Mouse (Mus musculus) liver, embryonic 12.5 days (tissue): ENCODE data around the gene Nkx2-5. TPM values are rescaled to one million over a fixed set of nuclear protein-coding genes. Genes with fewer than 3 reads are reported as not detected.

Experiments used
- ATAC-seq: fragments of 200-750 bp; cut with Nextera tagmentation; 2 replicates; pipeline ENCODE4 v1.8.0; 2017; ENCODE audit warnings: moderate number of reproducible peaks, mild to moderate bottlenecking, moderate library complexity
- H3K27ac ChIP-seq: fragments of 300-500 bp; sonication (generic); 2 replicates; pipeline ENCODE4 v1.5.1; 2016; ENCODE audit warnings: mild to moderate bottlenecking
- H3K27me3 ChIP-seq: fragments of 300-500 bp; sonication (generic); replicated peaks from 2 replicates; pipeline ENCODE4 v1.6.1; 2016; ENCODE audit warnings: mild to moderate bottlenecking, moderate library complexity
- H3K36me3 ChIP-seq: fragments of 300-500 bp; sonication (generic); 2 replicates; pipeline ENCODE4 v1.6.1; 2016; ENCODE audit warnings: mild to moderate bottlenecking, moderate library complexity
- H3K4me1 ChIP-seq: fragments of 300-500 bp; sonication (generic); 2 replicates; pipeline ENCODE4 v1.6.1; 2016
- H3K4me2 ChIP-seq: fragments of 300-500 bp; sonication (generic); 2 replicates; pipeline ENCODE4 v1.6.1; 2016; ENCODE audit warnings: mild to moderate bottlenecking, moderate library complexity
- H3K4me3 ChIP-seq: fragments of 300-500 bp; sonication (generic); 2 replicates; pipeline ENCODE4 v1.5.1; 2016; ENCODE audit warnings: mild to moderate bottlenecking, moderate library complexity
- H3K9ac ChIP-seq: fragments of 300-500 bp; sonication (generic); 2 replicates; pipeline ENCODE4 v1.6.1; 2016; ENCODE audit warnings: mild to moderate bottlenecking, moderate library complexity
- H3K9me3 ChIP-seq: fragments of 300-500 bp; sonication (generic); replicated peaks from 2 replicates; pipeline ENCODE4 v1.6.1; 2016; ENCODE audit warnings: mild to moderate bottlenecking, moderate library complexity
- WGBS: fragments of 180-500 bp; shearing (Covaris S2); methylation state at CpG from one replicate; pipeline ENCODE4 v1.1.7; 2016; ENCODE audit not compliant: insufficient replicate concordance; 5-methylcytosine and 5-hydroxymethylcytosine counted together
- polyA plus RNA-seq: library from polyadenylated mRNA; unstranded; fragments of >200 nt; fragmentation: Nextera tagmentation; extraction: Ambion mirVana; gene quantifications from 2 replicates; pipeline ENCODE4 v1.2.1, GENCODE M21; 2016

Gene Nkx2-5
- polyA plus RNA-seq, 1 experiment from 2014 or later, result 0.13 TPM

DNA sequence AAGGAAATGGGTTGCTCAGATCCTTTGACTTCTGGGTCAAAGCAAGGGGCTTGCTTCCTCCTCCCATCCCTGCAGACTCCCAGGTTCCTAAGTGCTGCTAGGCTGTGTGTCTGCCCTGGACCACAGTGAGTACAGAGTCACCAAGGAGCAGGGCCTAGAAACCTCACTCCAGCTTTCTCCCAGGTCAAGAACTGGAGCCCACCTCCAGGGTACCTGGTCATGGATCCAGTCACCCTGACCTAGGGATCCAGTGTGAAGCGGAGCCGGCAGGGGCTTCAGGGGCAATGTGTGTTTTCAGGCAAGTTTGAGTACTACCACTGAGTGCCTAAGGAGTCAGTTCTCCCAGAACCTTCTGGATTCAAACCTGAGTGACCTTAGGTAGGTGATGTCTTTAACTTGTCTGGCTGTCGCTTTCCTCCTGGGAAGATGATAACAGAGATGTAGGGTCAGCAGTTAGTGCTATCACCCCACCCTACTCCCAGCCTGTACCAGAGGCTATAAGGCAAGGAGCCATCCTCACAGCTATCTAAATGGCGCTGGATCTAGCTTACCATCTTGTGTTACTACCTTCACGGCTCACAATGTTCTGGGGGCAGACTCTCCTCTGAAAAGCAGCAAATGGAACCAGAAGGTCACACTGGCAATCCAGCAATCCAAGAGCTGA lies 10.4 kb downstream of the Nkx2-5 start:
- no peak overlapping the region for H3K9ac ChIP-seq
- 59% methylated on average over 5 of the region's 5 CpGs for WGBS
- H3K4me3 ChIP-seq, result no peak overlapping the region
- H3K27ac ChIP-seq, result no peak overlapping the region
- H3K9me3 ChIP-seq, result no peaks in the 10 kb centered on the region
- no peaks in the 10 kb centered on the region for H3K36me3 ChIP-seq
- H3K27me3 ChIP-seq, result peaks cover 84% of the 10 kb centered on the region
- ATAC-seq, result no peak
- H3K4me1 ChIP-seq, result no peaks in the 10 kb centered on the region
- no peak overlapping the region for H3K4me2 ChIP-seq

DNA sequence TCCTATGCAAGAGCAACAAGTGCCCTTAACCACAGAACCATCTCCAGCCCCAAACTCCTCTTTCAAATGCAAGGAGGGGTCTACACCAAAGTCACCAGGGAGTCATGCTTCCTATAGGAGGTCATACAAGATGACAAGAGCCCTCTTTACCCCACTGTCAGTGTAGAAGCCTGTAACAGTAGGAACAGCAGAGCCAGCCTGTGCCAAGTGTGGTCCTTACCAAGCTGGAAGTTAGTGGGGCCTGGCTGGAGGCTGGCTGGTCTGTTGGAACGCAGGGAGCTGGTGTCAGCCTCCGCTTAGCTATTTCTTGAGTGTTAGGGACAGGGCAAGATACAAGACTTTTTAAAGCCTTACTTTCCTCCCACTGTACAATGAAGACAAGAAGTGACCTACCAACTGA lies 11.0 kb downstream of the Nkx2-5 start:
- Histone ChIP-seq H3K4me2 (no peak overlapping the region), H3K36me3 (no peaks in the 10 kb centered on the region), H3K27me3 (peaks cover 84% of the 10 kb centered on the region), H3K9me3 (no peaks in the 10 kb centered on the region), H3K4me3 (no peak overlapping the region), H3K9ac (no peak overlapping the region), H3K27ac (no peak overlapping the region), H3K4me1 (no peaks in the 10 kb centered on the region)
- no peak for ATAC-seq
- WGBS, result 63% methylated on average over 2 of the region's 2 CpGs

DNA sequence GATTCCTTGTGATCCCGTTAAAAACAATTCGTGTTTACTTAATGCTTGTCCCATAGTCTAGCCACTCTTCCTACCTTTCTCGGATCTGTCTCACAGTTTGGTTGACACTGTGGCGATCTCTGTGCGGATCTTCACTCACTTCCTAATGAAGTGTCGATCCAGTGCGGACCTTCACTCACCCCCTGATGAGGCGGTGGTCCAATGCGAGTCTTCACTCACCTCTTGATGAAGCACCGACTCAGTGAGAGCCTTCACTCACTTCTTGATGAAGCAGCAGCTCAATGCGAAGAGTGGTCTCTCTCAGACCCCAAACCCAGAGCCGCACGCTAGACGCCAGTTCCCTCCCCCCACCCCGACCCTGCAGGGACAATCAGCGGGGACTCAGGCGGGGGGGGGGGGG lies 18.7 kb downstream of the Nkx2-5 start:
- Histone ChIP-seq H3K9ac (no peak overlapping the region), H3K4me2 (no peak overlapping the region), H3K27ac (no peak overlapping the region), H3K27me3 (peaks cover 42% of the 10 kb centered on the region), H3K36me3 (no peaks in the 10 kb centered on the region), H3K9me3 (no peaks in the 10 kb centered on the region), H3K4me1 (no peaks in the 10 kb centered on the region), H3K4me3 (no peak overlapping the region)
- WGBS, result 48% methylated on average over 15 of the region's 17 CpGs
- no peak for ATAC-seq

DNA sequence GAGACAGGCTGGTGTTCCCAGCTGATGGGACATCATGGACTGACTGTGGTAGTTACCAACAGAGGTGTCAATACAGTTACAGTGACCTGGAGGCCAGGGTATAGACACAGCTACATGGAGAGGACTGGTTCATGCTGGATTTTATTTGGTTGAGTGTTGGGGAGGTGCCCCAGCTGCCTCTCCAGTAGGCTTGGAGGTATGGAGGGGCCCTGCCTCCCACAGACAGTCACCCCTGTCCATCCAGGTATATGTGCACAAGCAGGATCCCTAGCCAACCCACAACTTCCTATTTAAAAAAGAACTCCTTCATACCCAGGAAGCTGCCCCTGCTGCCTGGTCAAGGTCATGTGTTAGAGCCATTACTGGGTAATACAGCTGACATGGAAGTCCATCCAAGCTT lies 27.0 kb downstream of the Nkx2-5 start:
- no peaks in the 10 kb centered on the region for H3K4me1 ChIP-seq
- H3K27ac ChIP-seq, result no peak overlapping the region
- H3K4me2 ChIP-seq, result no peak overlapping the region
- no peak for ATAC-seq
- H3K9ac ChIP-seq, result no peak overlapping the region
- no peaks in the 10 kb centered on the region for H3K36me3 ChIP-seq
- peaks cover 39% of the 10 kb centered on the region for H3K27me3 ChIP-seq
- H3K4me3 ChIP-seq, result no peak overlapping the region
- no peaks in the 10 kb centered on the region for H3K9me3 ChIP-seq

DNA sequence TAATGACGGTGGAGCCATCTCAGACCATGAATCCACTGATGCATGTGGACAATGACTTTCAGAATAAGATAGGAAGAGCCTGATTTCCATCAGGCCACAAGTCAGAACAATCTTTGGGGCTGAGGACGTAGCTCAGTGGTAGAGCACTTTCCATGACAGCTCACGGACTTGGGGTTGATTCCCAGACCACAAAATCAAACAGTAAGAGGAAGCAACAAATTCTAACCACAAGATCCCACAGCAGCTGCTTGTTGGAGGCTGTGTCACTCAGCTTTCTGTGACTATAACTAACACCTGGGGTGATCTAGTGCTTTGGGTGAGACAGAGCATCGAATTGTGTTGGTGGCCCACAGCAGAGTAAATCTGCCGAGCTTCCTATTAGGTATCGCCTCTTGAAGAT lies 28.0 kb downstream of the Nkx2-5 start:
- Histone ChIP-seq H3K27me3 (peaks cover 49% of the 10 kb centered on the region), H3K9me3 (no peaks in the 10 kb centered on the region), H3K4me1 (no peaks in the 10 kb centered on the region), H3K9ac (no peak overlapping the region), H3K36me3 (no peaks in the 10 kb centered on the region), H3K4me2 (no peak overlapping the region), H3K27ac (no peak overlapping the region), H3K4me3 (no peak overlapping the region)
- WGBS, result 43% methylated on average over 6 of the region's 6 CpGs
- no peak for ATAC-seq

DNA sequence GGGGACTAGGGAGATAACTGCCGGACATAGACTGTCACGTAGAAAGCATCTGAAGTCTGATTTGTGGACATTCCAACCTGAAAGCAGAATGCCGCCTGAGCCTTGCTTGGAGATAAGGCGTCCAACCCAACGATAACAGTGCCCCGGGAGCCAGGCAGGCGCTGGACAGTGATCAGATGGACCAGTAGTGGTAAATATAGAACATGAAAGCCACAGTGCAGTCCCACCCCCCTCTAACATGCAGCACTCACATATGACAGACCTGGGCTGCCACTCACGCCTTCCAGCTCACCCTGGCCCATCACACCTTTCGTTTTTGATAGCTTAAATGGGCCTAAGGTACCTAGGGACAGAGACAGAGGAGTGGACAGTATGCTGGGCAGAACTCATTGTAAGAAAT lies 31.3 kb downstream of the Nkx2-5 start:
- H3K27me3 ChIP-seq, result peaks cover 55% of the 10 kb centered on the region
- no peak overlapping the region for H3K4me3 ChIP-seq
- no peak overlapping the region for H3K27ac ChIP-seq
- H3K9ac ChIP-seq, result no peak overlapping the region
- H3K36me3 ChIP-seq, result no peaks in the 10 kb centered on the region
- 57% methylated on average over 9 of the region's 9 CpGs for WGBS
- no peaks in the 10 kb centered on the region for H3K4me1 ChIP-seq
- no peak overlapping the region for H3K4me2 ChIP-seq
- no peak for ATAC-seq
- no peaks in the 10 kb centered on the region for H3K9me3 ChIP-seq

DNA sequence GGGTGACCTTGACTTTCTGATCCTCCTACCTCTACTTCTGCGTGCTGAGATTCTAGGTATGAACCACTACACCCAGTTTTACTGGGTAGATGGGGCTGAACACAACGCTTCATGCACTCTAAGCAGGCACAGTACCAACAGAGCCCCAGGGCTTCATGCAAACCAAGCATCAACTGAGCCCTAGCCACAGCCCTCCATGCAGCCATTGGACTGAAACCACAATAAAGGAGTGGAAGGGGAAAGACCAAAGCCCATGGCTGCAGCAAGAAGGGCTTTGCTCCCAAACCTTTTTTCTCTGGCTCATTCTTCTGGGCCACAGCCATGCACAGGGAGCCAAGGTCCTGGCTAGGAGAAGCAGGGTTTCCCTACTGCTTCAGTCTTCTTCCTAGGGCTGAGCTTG lies 32.2 kb downstream of the Nkx2-5 start:
- no peak overlapping the region for H3K27ac ChIP-seq
- 40% methylated on average over 2 of the region's 2 CpGs for WGBS
- no peaks in the 10 kb centered on the region for H3K36me3 ChIP-seq
- ATAC-seq, result no peak
- no peaks in the 10 kb centered on the region for H3K4me1 ChIP-seq
- H3K9ac ChIP-seq, result no peak overlapping the region
- H3K27me3 ChIP-seq, result peaks cover 47% of the 10 kb centered on the region
- H3K4me3 ChIP-seq, result no peak overlapping the region
- H3K4me2 ChIP-seq, result no peak overlapping the region
- no peaks in the 10 kb centered on the region for H3K9me3 ChIP-seq

DNA sequence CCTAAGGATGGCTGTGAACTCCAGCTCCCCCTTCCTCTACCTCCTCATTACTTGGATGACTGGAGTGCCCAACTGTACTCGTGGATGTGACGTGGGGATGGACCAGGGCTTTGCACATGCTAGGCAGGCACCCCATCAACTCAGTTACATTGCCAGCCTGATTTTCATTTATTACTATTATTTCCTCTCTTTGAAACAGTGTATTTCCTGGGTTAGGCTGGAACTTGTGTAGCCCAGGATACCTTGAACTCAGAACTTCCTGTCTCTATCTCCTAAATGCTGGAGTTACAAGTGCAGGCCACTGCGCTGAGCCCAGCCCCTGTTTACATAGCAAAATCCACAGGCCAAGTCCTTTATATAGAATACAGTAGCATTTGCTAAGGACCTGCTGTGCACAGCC lies 41.9 kb downstream of the Nkx2-5 start:
- no peak overlapping the region for H3K27ac ChIP-seq
- ATAC-seq, result no peak
- H3K36me3 ChIP-seq, result no peaks in the 10 kb centered on the region
- no peak overlapping the region for H3K9ac ChIP-seq
- 77% methylated on average over 3 of the region's 3 CpGs for WGBS
- H3K9me3 ChIP-seq, result no peaks in the 10 kb centered on the region
- peaks cover 9% of the 10 kb centered on the region; the same call in 1 of the 2 replicates for H3K27me3 ChIP-seq
- H3K4me2 ChIP-seq, result no peak overlapping the region
- no peaks in the 10 kb centered on the region for H3K4me1 ChIP-seq
- H3K4me3 ChIP-seq, result no peak overlapping the region

DNA sequence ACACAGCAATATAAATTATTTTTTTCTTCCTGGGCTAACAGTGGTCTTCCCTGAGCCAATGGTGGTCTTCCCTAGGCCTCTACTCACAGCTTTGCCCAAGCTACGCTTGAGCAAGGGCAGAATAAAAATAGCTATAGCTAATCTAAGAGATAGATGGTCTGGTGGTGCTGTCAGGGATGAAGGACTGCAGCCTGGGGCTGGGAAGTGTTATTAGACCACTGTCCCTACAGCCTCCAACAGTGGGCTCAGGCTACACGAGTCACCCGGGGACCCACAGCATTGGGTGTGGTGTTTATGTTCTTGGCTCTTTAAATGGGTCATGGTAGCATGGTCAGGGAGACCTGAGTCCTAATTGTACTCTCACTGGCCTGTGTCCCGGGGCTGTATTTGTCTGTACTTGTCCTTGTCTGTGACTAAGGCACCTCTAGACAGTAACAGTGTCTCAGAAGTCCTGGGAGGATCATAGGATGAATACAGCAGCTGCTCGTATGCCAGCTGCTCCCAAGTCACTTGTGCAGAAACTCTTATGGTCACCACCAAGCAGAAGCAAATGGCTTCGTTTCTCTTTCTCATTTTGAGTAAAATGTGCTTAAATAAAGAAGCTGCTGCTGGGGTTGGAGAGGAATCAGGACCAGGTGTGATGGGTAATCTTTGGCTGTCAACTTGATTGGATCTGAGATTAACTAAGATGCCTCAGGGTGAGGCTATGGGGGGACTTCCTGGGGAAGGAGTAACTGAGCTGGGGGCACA lies 47.3 kb downstream of the Nkx2-5 start:
- Histone ChIP-seq H3K27me3 (peaks cover 19% of the 10 kb centered on the region), H3K36me3 (peaks cover 9% of the 10 kb centered on the region), H3K9ac (no peak overlapping the region), H3K27ac (no peak overlapping the region), H3K9me3 (no peaks in the 10 kb centered on the region), H3K4me1 (no peaks in the 10 kb centered on the region), H3K4me2 (no peak overlapping the region), H3K4me3 (no peak overlapping the region)
- 59% methylated on average over 6 of the region's 6 CpGs for WGBS
- ATAC-seq, result no peak

DNA sequence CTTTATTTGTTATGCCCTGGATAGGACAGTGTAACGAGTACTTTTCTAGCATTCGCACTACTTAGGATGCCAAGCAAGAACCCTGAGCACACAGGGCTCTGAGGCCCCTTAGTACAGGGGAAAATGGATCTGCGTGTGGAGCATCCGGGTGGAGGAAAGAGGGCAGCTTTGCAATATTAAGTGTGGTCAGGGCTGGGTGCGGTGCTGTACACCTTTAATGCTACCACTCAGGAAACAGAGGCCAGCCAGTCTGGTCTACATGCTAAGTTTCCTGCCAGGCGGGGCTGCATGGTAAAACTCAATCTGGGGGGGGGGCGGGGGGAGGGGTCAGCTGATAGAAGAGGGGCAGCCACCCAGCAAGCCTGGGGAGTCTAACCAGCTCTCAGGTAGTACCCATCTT lies 49.4 kb downstream of the Nkx2-5 start:
- no peak overlapping the region for H3K9ac ChIP-seq
- no peak for ATAC-seq
- H3K9me3 ChIP-seq, result no peaks in the 10 kb centered on the region
- H3K27me3 ChIP-seq, result peaks cover 19% of the 10 kb centered on the region
- no peak overlapping the region for H3K4me3 ChIP-seq
- H3K4me1 ChIP-seq, result no peaks in the 10 kb centered on the region
- 60% methylated on average over 7 of the region's 7 CpGs for WGBS
- H3K27ac ChIP-seq, result no peak overlapping the region
- peaks cover 31% of the 10 kb centered on the region for H3K36me3 ChIP-seq
- no peak overlapping the region for H3K4me2 ChIP-seq

DNA sequence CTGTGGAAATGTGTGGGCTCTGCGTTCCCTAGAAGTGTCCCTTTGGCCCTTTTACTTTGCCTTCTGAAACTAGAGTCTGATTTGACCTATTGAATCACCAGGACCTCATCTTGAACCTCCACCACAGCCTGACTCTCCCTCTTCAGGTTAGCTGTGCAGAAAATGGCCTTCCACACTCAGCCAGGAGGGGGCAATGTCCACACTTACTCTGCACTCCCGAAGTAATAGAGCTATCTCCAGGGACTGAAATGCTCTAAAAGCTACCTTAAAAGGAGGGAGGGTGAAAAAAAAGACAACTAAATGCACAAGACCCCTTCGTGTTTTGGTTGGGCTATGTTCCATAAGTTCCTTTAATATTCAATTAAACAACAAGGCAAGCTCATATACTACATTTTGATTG lies 50.1 kb downstream of the Nkx2-5 start:
- Histone ChIP-seq H3K4me2 (no peak overlapping the region), H3K27me3 (peaks cover 16% of the 10 kb centered on the region), H3K4me1 (no peaks in the 10 kb centered on the region), H3K36me3 (peaks cover 37% of the 10 kb centered on the region), H3K9ac (no peak overlapping the region), H3K9me3 (no peaks in the 10 kb centered on the region), H3K27ac (no peak overlapping the region), H3K4me3 (no peak overlapping the region)
- ATAC-seq, result no peak
- WGBS, result 20% methylated on average over 3 of the region's 3 CpGs

DNA sequence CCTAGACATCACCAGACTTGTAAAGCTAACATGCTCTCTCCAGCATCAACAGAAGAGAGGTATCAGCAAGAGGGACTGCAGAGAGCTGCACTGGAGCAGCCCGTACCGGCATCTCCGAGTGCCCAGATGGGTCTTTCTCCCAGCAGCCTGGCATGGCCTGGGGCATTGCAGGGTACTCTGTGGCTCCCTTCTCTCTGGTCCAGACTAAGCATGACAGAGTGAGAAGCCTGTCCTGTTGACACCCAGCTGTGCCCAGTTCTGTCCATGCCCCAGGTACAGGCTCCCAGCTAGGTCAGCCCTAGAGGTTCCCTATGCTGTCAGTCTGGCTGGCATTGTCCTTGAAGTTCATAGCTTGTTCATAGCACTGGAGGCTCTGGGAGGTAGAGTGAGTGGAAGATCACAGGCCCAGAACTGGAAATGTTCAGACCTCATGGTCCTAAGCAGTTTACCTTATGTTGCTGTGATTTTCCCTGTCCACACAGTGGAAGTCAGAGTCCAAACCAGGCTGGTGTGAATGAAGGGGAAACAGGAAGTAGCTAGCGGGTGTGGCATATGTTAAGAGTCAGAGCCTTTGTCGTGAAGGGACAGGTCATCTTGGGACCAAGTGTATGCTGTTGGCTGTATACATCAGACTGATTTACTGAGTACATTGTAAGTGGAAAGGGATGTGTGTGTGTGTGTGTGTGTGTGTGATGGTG lies 51.6 kb downstream of the Nkx2-5 start:
- H3K27me3 ChIP-seq, result peaks cover 11% of the 10 kb centered on the region; the same call in 1 of the 2 replicates
- no peak overlapping the region for H3K27ac ChIP-seq
- H3K4me1 ChIP-seq, result no peaks in the 10 kb centered on the region
- no peak overlapping the region for H3K4me2 ChIP-seq
- H3K4me3 ChIP-seq, result no peak overlapping the region
- H3K9me3 ChIP-seq, result no peaks in the 10 kb centered on the region
- WGBS, result 70% methylated on average over 5 of the region's 5 CpGs
- peaks cover 52% of the 10 kb centered on the region for H3K36me3 ChIP-seq
- H3K9ac ChIP-seq, result no peak overlapping the region
- ATAC-seq, result 0 out of 2 replicates have a peak, but pooled peaks have one; percentile 32
